Mouse (Mus musculus): Measurements from ENCODE around the gene 4930507D05Rik. TPM values are rescaled to one million over a fixed set of nuclear protein-coding genes. Genes with fewer than 3 reads are reported as not detected.
"Not testable (repeated sequence)": the region's sequence is repeated elsewhere in the genome, so short reads cannot be mapped to it uniquely, and the experiment has no call there.

4930507D05Rik gene
- total and polyA plus RNA-seq, 3 experiments, result 0.27 to 0.68 (median 0.39) TPM

DNA sequence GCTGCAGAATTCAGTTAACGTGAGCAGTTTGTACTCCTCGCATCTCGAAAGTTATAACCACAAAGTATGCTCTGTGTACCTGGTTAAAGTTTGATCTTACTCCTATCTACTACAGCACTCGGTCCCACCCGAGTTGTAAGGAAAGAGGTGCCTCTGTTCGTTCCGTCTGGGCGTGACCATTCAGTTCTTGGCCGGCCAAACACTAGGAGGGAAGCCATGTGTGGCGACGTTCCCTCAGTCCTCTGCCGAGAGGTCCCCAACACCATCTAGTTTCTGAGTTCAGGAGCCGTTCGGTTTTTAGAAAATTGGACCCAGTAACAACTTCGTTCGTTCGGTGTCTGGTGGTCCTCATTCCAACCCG lies 971 bp downstream of the 4930507D05Rik start:
- Histone ChIP-seq H3K4me3 (replicated peaks in 1 of 3; ENCODE audit: low read depth in 2 of 3, low read length in 2 of 3, poor library complexity in 1 of 3) (peak overlapping the region; percentile 94 to 100 (median 94)), H3K36me3 (replicated peaks in 1 of 2; ENCODE audit: control insufficient read depth in 1 of 2, insufficient read depth in 1 of 2, low read length in 1 of 2) (peaks cover 18 to 31% of the 10 kb centered on the region in 2 experiments), H3K79me2 (replicated peaks; ENCODE audit: control insufficient read depth, extremely low read depth, insufficient read depth, poor library complexity, severe bottlenecking) (peaks cover 19% of the 10 kb centered on the region), H3K27me3 (replicated peaks) (no peaks in the 10 kb centered on the region), H3K27ac (ENCODE audit: insufficient read depth, low read depth) (peak overlapping the region; percentile 34), H3K4me1 (ENCODE audit: control insufficient read depth in 1 of 2, insufficient read depth in 2 of 2) (peaks cover 5 to 26% of the 10 kb centered on the region in 2 experiments), H3K4me2 (ENCODE audit: insufficient read depth, low read depth, poor library complexity, severe bottlenecking) (peak overlapping the region; percentile 82), H3K9me3 (replicated peaks; ENCODE audit: low read length) (no peaks in the 10 kb centered on the region), H3K9ac (ENCODE audit: insufficient read depth, low read depth) (peak overlapping the region; percentile 86)
- in situ Hi-C loops (cut with MboI; ENCODE audit: low pct_ligation_motif_present, low pct_unique_long_range_greater_than_20kb, low sequenced_read_pairs) (no loop called here), dilution Hi-C loops (cut with MboI; ENCODE audit: extremely low pct_ligation_motif_present, extremely low pct_unique_long_range_greater_than_20kb, low sequenced_read_pairs) (no loop called here)
- no peak for TF ChIP-seq JUN (IDR thresholded peaks at IDR 0.05; ENCODE audit: insufficient read depth, low read depth, low read length)
- TF ChIP-seq HCFC1 (IDR thresholded peaks at IDR 0.05; ENCODE audit: low read depth, low read length), result no peak
- no peak for TF ChIP-seq MAX (IDR thresholded peaks at IDR 0.05; ENCODE audit: low read length)
- no peak for TF ChIP-seq RAD21 (IDR thresholded peaks at IDR 0.05; ENCODE audit: low read depth, low read length)
- DNase-seq (ENCODE audit: extremely low read depth), result no peak

DNA sequence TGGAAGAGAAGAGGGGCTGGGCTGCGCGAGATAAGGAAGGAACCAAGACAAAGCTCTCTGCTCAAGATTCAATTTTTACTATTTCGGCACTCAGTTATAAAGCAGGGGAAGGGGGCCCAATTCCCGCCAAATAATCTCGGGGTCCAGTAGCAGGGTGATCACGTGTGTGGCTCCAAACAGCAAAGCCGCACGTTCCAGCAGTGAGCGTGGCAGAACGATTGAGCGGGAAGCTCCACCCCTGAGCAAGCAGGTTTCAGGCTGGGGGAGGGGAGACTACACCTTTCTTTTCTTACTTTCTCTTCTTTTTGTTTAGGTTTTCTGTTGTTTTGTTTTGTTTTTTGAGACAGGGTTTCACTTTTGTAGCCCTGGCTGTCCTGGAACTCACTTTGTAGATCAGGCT lies 2.7 kb downstream of the 4930507D05Rik start:
- H3K4me3 ChIP-seq (replicated peaks in 1 of 3; ENCODE audit: low read depth in 2 of 3, low read length in 2 of 3, poor library complexity in 1 of 3); dilution Hi-C loops (cut with MboI; ENCODE audit: extremely low pct_ligation_motif_present, extremely low pct_unique_long_range_greater_than_20kb, low sequenced_read_pairs); in situ Hi-C loops (cut with MboI; ENCODE audit: low pct_ligation_motif_present, low pct_unique_long_range_greater_than_20kb, low sequenced_read_pairs): not testable (repeated sequence)

DNA sequence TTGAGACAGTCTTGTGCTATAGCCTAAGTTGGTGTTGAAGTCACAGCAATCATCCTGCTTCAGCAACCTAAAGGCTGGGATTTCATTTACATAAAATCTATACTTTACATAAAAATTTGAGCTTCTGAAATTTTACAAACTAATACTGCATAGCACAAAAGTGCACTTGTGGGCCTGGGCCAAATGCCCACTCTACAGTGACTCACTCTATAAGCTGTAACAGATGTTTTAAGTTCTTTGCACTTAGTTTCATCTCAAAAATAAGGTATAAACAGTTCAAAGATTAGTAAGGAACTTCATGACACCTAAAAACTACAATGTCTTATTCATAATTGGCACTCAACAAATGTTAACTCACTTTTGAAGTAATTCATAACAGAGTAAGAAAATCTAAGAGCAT lies 12.0 kb downstream of the 4930507D05Rik start:
- no peak overlapping the region for H3K9ac ChIP-seq (ENCODE audit: insufficient read depth, low read depth)
- H3K27ac ChIP-seq (ENCODE audit: insufficient read depth, low read depth), result no peak overlapping the region
- H3K4me2 ChIP-seq (ENCODE audit: insufficient read depth, low read depth, poor library complexity, severe bottlenecking), result no peak overlapping the region
- dilution Hi-C loops (cut with MboI; ENCODE audit: extremely low pct_ligation_motif_present, extremely low pct_unique_long_range_greater_than_20kb, low sequenced_read_pairs) (no loop called here), in situ Hi-C loops (cut with MboI; ENCODE audit: low pct_ligation_motif_present, low pct_unique_long_range_greater_than_20kb, low sequenced_read_pairs) (no loop called here)
- no peaks in the 10 kb centered on the region for H3K79me2 ChIP-seq (replicated peaks; ENCODE audit: control insufficient read depth, extremely low read depth, insufficient read depth, poor library complexity, severe bottlenecking)
- no peak for TF ChIP-seq E2F4 (IDR thresholded peaks at IDR 0.05; ENCODE audit: insufficient replicate concordance, low read depth, low read length)
- no peak for TF ChIP-seq MXI1 (IDR thresholded peaks at IDR 0.05; ENCODE audit: low read depth, low read length)
- no peak for TF ChIP-seq PAX5 (IDR thresholded peaks at IDR 0.05; ENCODE audit: low read length)
- TF ChIP-seq JUN (IDR thresholded peaks at IDR 0.05; ENCODE audit: insufficient read depth, low read depth, low read length), result no peak
- TF ChIP-seq ETS1 (conservative IDR thresholded peaks at IDR 0.05; ENCODE audit: low read depth, low read length), result no peak
- no peak for TF ChIP-seq USF2 (conservative IDR thresholded peaks at IDR 0.05; ENCODE audit: low read depth, low read length)
- TF ChIP-seq RAD21 (IDR thresholded peaks at IDR 0.05; ENCODE audit: low read depth, low read length), result no peak
- no peaks in the 10 kb centered on the region for H3K9me3 ChIP-seq (replicated peaks; ENCODE audit: low read length)
- H3K4me3 ChIP-seq (replicated peaks in 1 of 3; ENCODE audit: low read depth in 2 of 3, low read length in 2 of 3, poor library complexity in 1 of 3), result no peak overlapping the region
- H3K4me1 ChIP-seq (ENCODE audit: control insufficient read depth in 1 of 2, insufficient read depth in 2 of 2), result no peaks in the 10 kb centered on the region
- H3K27me3 ChIP-seq (replicated peaks), result no peaks in the 10 kb centered on the region
- no peak for DNase-seq (ENCODE audit: extremely low read depth)
- peaks cover 38 to 64% of the 10 kb centered on the region in 2 experiments for H3K36me3 ChIP-seq (replicated peaks in 1 of 2; ENCODE audit: control insufficient read depth in 1 of 2, insufficient read depth in 1 of 2, low read length in 1 of 2)

More for the DNA sequence above, 2.7 kb downstream of the 4930507D05Rik start:
- H3K9me3 ChIP-seq (replicated peaks; ENCODE audit: low read length); H3K27me3 ChIP-seq (replicated peaks); H3K27ac ChIP-seq (ENCODE audit: insufficient read depth, low read depth); DNase-seq (ENCODE audit: extremely low read depth); H3K9ac ChIP-seq (ENCODE audit: insufficient read depth, low read depth); H3K4me2 ChIP-seq (ENCODE audit: insufficient read depth, low read depth, poor library complexity, severe bottlenecking): not testable (repeated sequence)
- Histone ChIP-seq H3K36me3 (replicated peaks in 1 of 2; ENCODE audit: control insufficient read depth in 1 of 2, insufficient read depth in 1 of 2, low read length in 1 of 2) (peaks cover 15 to 30% of the 10 kb centered on the region in 2 experiments), H3K4me1 (ENCODE audit: control insufficient read depth in 1 of 2, insufficient read depth in 2 of 2) (peaks cover 5 to 25% of the 10 kb centered on the region in 2 experiments), H3K79me2 (replicated peaks; ENCODE audit: control insufficient read depth, extremely low read depth, insufficient read depth, poor library complexity, severe bottlenecking) (peaks cover 19% of the 10 kb centered on the region)

Data from CH12.LX (cell line).